Mouse (Mus musculus): ENCODE measurements around the gene Tipin.

The Tipin gene

DNA sequence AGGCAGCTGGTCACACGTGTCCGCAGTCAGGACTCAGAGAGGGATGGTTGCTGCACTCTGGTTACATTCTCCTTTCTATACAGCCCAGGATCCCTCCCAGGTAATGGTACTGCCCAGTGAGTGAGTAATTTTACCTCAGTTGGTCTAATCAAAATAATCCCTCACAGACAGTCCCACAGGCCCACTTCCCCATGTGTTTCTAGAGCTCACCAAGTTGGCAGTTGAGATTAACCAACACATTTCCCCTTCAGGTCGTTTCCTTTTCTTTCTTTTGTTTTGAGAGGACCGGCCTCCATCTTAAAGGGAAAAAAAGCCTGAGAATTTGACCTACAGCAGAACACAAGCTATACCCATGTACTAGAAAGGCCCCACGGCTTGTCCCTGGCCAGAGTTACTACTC is 64.5 kb downstream of the Tipin start:
- no peak for DNase-seq (ENCODE audit: low read depth)

- DNase-seq (ENCODE audit: low read depth), result peak; percentile 52
Observed at GRCm38 (mm10) chr9:64347377-64347776, 66.0 kb downstream of the Tipin start.

DNA sequence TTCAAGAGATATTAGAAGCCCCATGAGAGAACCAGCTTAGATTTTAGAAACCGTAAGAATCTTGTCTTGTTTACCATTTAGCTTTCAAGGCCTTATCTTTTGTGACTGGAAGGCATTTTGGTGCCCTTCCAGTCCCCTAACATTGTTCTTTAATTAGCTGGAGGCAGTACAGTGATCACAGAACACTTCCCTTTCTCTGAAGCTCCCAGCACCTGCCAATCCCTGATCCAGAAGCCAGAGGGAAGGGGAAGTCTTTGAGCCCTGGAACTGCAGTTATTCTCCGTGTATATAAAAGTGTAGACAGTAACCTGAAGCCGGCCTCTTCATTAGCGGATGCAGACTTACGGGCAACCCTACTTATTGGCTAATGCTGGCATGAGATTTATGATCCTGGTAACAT is 68.1 kb downstream of the Tipin start:
- no peak for DNase-seq (ENCODE audit: low read depth)

- peak; percentile 69 for DNase-seq (ENCODE audit: low read depth)
Observed at GRCm38 (mm10) chr9:64351191-64351590, 69.8 kb downstream of the Tipin start.
